Mouse (Mus musculus) midbrain, embryonic 13.5 days (tissue): ENCODE measurements at regions not wholly inside any gene's neighbourhood (a gene's known extent, or its start where the extent isn't known, plus 50 kb on each side); places are given as distances from the start of the nearest gene placed in this dataset.
A peak's percentile ranks its signal among the peaks of the same experiment; 100 is the strongest.

Source experiments
- ATAC-seq: fragments of 200-750 bp; cut with Nextera tagmentation; 2 replicates; pipeline ENCODE4 v1.8.0; 2017; ENCODE audit warnings: mild to moderate bottlenecking, moderate TSS enrichment, moderate library complexity
- H3K27ac ChIP-seq: fragments of 300-500 bp; sonication (generic); 2 replicates; pipeline ENCODE4 v1.5.1; 2015; ENCODE audit warnings: inconsistent platforms, mild to moderate bottlenecking, moderate library complexity
- H3K27me3 ChIP-seq: fragments of 300-500 bp; sonication (generic); 2 replicates; pipeline ENCODE4 v1.6.1; 2015; ENCODE audit warnings: mild to moderate bottlenecking, inconsistent platforms
- H3K36me3 ChIP-seq: fragments of 300-500 bp; sonication (generic); 2 replicates; pipeline ENCODE4 v1.6.1; 2015; ENCODE audit warnings: mild to moderate bottlenecking, inconsistent platforms
- H3K4me1 ChIP-seq: fragments of 300-500 bp; sonication (generic); replicated peaks from 2 replicates; pipeline ENCODE4 v1.6.1; 2015; ENCODE audit warnings: inconsistent platforms
- H3K4me2 ChIP-seq: fragments of 300-500 bp; sonication (generic); replicated peaks from 2 replicates; pipeline ENCODE4 v1.6.1; 2015; ENCODE audit warnings: moderate library complexity, mild to moderate bottlenecking, inconsistent platforms
- H3K4me3 ChIP-seq: fragments of 300-500 bp; sonication (generic); replicated peaks from 2 replicates; pipeline ENCODE4 v1.5.1; 2015; ENCODE audit warnings: mild to moderate bottlenecking, inconsistent platforms
- H3K9ac ChIP-seq: fragments of 300-500 bp; sonication (generic); replicated peaks from 2 replicates; pipeline ENCODE4 v1.6.1; 2015; ENCODE audit warnings: mild to moderate bottlenecking, inconsistent platforms
- H3K9me3 ChIP-seq: fragments of 300-500 bp; sonication (generic); 2 replicates; pipeline ENCODE4 v1.6.1; 2016; ENCODE audit warnings: mild to moderate bottlenecking, inconsistent platforms
- WGBS: fragments of 180-500 bp; shearing (Covaris S2); methylation state at CpG from one replicate; pipeline ENCODE4 v1.1.7; 2015; 5-methylcytosine and 5-hydroxymethylcytosine counted together

DNA sequence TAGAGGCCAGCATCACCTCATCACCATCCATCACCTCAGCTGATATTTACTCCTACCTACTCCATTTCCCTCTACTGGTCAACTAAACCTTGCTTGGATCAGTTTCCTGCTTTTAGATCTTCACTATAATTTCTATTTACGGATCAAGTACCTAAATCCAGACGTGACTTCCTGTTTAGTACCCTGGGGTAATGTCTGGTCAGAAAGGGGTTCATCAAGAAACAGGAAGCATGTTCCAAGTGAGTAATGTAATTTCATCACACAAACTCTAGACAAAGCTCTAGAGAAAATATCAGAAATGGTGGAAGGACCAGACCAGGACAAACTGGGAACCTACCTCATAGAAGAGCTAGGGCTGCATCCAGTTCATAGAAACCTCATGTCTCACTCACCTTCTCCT, 250.2 kb upstream of the Sash1 start:
- peaks cover 17% of the 10 kb centered on the region; the same call in 1 of the 2 replicates for H3K4me1 ChIP-seq
- WGBS = 97% methylated on average over 2 of the region's 2 CpGs
- H3K4me2 ChIP-seq = no peak overlapping the region
- no peaks in the 10 kb centered on the region for H3K27me3 ChIP-seq
- H3K4me3 ChIP-seq = no peak overlapping the region
- no peak for ATAC-seq
- no peaks in the 10 kb centered on the region for H3K36me3 ChIP-seq
- no peak overlapping the region for H3K9ac ChIP-seq
- H3K9me3 ChIP-seq = no peaks in the 10 kb centered on the region
- no peak overlapping the region for H3K27ac ChIP-seq

DNA sequence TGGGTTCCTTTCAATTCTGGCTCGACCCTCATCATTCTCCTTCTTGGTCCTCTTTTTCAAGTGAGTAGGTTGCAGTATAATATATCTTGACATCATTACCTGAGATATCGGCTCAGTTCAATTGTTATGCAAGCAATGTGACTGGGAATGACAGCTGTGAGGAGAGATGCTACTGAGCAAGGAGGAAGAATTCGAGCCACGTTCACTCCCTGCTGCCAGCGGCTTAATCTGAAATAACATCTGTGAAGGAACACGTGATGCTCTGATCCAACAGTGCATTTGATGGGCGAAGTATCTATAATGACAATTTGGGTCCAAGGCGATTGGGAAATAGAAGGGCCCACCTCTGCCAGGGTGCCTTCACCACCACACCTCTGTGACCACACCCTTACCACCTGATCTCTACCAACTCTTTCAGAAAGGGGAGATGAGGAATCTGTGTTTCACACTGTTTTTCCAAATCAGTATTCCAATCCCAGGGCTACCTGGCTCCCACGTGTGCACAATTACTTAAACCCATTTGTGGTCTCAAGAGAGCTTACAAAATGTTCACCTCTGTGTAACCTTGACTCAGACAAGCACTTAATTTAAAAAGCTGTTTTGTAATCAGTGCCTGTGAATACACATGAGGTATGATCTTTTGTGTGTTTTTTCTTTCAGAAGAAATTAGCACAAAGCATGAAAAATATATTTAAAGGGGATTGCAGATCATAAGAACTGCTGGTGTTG, 248.6 kb upstream of the Sash1 start:
- 60% methylated on average over 9 of the region's 9 CpGs for WGBS
- peak; percentile 34; the same call in 1 of the 2 replicates for ATAC-seq

DNA sequence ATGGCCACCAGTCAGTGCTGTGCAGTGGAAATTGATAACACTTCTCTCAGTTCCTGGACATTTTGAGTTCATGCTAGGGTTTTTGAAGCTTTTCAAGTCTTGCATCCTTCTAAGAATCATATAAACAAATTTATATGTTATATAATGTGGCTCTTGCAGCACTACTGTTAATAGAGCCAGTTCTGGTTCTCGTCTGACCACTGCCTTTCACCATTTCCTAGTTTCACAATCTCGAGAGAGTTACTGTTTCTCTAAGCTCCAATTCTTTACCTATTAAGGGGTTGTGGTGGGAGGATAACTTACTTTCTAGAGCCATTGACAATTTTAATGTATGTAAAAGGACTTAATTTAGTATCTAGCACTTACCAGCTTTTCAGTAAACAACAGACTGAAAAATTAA, 244.2 kb upstream of the Sash1 start:
- Histone ChIP-seq H3K9me3 (no peaks in the 10 kb centered on the region), H3K4me1 (peaks cover 17% of the 10 kb centered on the region; the same call in 1 of the 2 replicates), H3K4me2 (no peak overlapping the region), H3K27ac (no peak overlapping the region), H3K4me3 (no peak overlapping the region), H3K27me3 (no peaks in the 10 kb centered on the region), H3K9ac (no peak overlapping the region), H3K36me3 (no peaks in the 10 kb centered on the region)
- 87% methylated on average over 2 of the region's 2 CpGs for WGBS
- no peak for ATAC-seq

More for the DNA sequence above, 248.6 kb upstream of the Sash1 start:
- Histone ChIP-seq H3K4me1 (peaks cover 17% of the 10 kb centered on the region; the same call in 1 of the 2 replicates), H3K27me3 (no peaks in the 10 kb centered on the region), H3K36me3 (no peaks in the 10 kb centered on the region), H3K27ac (peak overlapping the region; percentile 44; the same call in 1 of the 2 replicates), H3K9me3 (no peaks in the 10 kb centered on the region), H3K9ac (no peak overlapping the region), H3K4me2 (no peak overlapping the region), H3K4me3 (no peak overlapping the region)

DNA sequence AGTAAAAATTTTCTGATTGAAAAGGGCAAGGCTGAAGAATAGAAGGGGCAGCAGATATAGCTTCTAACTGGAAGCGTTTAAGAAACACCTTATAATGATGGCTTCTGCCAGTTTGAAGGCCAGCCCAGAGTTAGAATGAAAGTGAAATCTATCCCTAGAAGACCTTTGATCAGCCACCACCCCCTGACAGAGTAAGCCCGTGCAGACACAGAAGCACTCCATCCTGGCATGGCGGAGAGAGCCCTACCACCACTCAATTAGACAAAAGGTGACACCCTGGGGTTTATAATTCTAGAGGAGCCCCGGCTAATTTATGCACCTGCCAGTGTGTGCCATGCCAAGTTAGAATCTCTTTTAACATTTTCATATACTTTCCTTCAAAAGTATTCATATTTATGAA, 233.4 kb upstream of the Sash1 start:
- WGBS = 6% methylated on average over 4 of the region's 4 CpGs
- Histone ChIP-seq H3K4me3 (no peak overlapping the region), H3K4me2 (no peak overlapping the region), H3K4me1 (peaks cover 25% of the 10 kb centered on the region), H3K9ac (no peak overlapping the region), H3K9me3 (no peaks in the 10 kb centered on the region), H3K27me3 (no peaks in the 10 kb centered on the region), H3K36me3 (no peaks in the 10 kb centered on the region), H3K27ac (peak overlapping the region; percentile 40)
- 0 out of 2 replicates have a peak, but pooled peaks have one; percentile 28 for ATAC-seq

DNA sequence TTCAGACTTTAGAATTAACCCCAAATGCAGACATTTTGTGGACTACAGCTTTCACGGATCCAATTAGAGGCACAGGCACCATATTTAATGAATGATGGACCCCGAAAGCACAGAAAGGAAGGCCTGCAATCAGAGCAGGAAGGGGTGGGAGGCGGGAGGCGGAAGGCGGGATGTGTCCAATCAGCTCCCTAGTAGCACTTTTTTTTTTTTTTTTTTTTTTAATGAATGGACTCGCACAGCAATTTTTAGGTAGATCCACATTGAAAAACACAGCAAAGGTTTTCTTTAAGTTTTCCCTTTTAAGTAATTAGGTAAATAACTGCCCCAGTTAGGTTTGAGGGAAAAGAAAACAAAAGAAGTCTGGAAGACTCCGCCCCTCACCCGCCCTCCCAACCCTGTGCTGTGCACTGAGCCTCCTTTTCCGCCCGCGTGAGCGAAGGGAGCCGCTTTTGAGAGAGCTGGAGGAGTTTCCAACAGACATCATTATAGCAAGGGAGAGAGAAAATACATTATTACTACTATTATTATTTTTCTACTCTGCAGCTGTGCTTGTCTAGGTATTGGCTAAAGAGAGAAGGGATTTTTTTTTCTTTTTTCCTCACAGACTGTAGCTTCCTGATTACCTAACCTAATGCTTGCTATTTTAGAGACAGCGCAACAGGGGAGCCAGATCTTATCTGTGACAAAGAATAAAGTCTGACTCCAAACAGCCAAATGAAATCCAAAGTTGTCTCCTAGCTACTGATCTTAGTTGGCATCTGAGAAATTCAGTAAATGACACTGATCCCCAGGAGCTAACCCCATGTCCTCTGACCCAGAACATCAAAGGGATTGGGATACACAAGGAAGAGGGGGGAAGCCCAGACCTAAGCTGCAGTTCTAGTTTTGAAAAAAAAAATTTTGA, 232.0 kb upstream of the Sash1 start:
- no peaks in the 10 kb centered on the region for H3K27me3 ChIP-seq
- peak overlapping the region; percentile 35 for H3K4me3 ChIP-seq
- ATAC-seq = peak; percentile 89
- H3K9ac ChIP-seq = peak overlapping the region; percentile 32
- no peaks in the 10 kb centered on the region for H3K36me3 ChIP-seq
- H3K9me3 ChIP-seq = no peaks in the 10 kb centered on the region
- H3K4me1 ChIP-seq = peaks cover 25% of the 10 kb centered on the region
- peak overlapping the region; percentile 55 for H3K27ac ChIP-seq
- WGBS = under 1% methylated on average over 14 of the region's 14 CpGs
- peak overlapping the region; percentile 45 for H3K4me2 ChIP-seq

DNA sequence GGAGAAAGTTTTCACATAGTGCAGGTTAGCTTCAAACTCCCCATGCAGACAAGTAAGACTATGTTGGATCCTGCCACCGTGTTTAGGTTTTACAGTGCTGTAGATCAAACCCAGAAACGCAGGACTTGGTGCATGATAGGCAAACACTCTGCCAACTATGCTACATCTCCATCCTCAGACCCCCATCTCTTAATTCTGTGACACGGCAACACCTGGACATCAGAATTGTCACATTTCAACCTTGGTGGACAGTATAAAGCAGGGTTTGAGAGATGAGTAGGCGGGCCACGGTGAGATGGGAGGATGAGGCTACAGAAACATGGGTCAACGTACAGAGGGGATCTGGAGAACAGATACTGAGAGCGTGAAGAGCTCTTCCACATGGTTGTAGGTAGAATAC, 231.3 kb upstream of the Sash1 start:
- ATAC-seq = peak; percentile 41
- Histone ChIP-seq H3K9me3 (no peaks in the 10 kb centered on the region), H3K9ac (peak overlapping the region; percentile 32)

DNA sequence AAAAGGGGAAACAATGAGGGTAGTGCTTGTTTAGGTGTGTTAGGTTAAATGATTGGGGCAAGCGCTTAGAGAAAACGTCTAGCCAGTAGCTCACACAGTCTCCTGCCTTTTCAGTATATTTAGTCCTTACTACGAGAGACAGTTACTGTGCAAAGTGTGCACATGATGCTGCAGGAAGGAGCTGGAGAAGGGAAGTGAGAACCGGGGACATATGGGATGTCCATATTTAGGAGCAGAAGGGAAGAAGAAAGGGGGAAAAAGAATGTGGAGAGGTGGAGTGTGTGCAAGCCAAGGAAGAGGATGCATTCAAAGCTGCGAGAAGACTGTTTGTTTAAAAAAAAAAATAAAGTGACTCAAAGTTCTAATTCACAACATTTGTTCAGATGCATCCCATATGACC, 227.8 kb upstream of the Sash1 start:
- ATAC-seq = no peak
- Histone ChIP-seq H3K27me3 (no peaks in the 10 kb centered on the region), H3K36me3 (no peaks in the 10 kb centered on the region), H3K4me3 (no peak overlapping the region), H3K4me1 (peaks cover 14% of the 10 kb centered on the region), H3K4me2 (no peak overlapping the region), H3K9ac (no peak overlapping the region), H3K27ac (no peak overlapping the region), H3K9me3 (no peaks in the 10 kb centered on the region)
- WGBS = 85% methylated on average over 5 of the region's 5 CpGs

More for the DNA sequence above, 231.3 kb upstream of the Sash1 start:
- 75% methylated on average over 7 of the region's 7 CpGs for WGBS
- peak overlapping the region; percentile 35 for H3K4me3 ChIP-seq
- no peaks in the 10 kb centered on the region for H3K36me3 ChIP-seq
- H3K27ac ChIP-seq = peak overlapping the region; percentile 30
- H3K4me2 ChIP-seq = peak overlapping the region; percentile 45
- peaks cover 25% of the 10 kb centered on the region for H3K4me1 ChIP-seq
- H3K27me3 ChIP-seq = no peaks in the 10 kb centered on the region

DNA sequence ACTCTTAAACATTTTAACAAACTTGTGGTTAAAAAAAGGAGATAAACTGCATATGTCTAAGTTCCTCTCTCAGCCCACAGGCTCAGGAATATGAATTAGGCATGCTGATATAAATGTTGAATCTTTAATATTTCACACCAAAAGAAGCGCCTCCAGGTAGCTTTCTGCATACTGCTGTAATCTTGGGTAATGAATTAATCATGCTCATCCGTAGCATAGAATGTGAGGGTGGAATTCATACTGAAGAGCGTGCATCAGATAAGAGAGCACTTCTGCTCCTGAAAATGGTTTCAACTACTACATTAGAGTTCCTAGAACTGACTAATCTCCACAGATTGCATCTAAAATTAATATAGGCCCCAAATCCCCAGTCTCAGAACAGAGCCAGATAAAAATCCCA, 225.2 kb upstream of the Sash1 start:
- Histone ChIP-seq H3K36me3 (no peaks in the 10 kb centered on the region), H3K27me3 (no peaks in the 10 kb centered on the region), H3K4me1 (no peaks in the 10 kb centered on the region), H3K9ac (no peak overlapping the region), H3K27ac (0 out of 2 replicates have a peak overlapping the region, but pooled peaks have one; percentile 5), H3K9me3 (no peaks in the 10 kb centered on the region), H3K4me2 (no peak overlapping the region), H3K4me3 (no peak overlapping the region)
- peak; percentile 45; the same call in 1 of the 2 replicates for ATAC-seq
- 84% methylated on average over 3 of the region's 3 CpGs for WGBS

DNA sequence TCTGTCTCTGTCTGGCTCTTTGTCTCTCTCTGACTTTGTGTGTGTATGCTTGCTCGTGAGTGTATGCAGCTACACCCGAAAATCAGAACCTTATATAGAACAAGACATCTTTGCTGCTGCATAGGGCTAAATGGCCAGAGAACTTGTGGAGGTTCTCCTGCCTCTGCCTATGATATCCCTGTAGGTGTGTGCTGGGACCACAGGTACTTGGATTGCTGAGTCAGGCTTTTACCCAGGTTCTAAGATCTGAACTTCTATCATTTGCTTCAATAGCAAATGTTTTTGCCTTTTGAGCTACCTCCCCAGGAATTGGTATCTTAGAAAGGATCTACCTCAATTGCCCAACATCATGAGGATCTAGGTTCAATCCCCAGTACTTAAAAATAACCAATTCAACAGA, 210.3 kb upstream of the Sash1 start:
- no peak for ATAC-seq
- Histone ChIP-seq H3K4me1 (0 out of 2 replicates have a peak, but pooled peaks cover 9% of the 10 kb centered on the region), H3K27me3 (no peaks in the 10 kb centered on the region), H3K9me3 (no peaks in the 10 kb centered on the region), H3K36me3 (no peaks in the 10 kb centered on the region), H3K4me2 (no peak overlapping the region), H3K4me3 (no peak overlapping the region), H3K9ac (no peak overlapping the region), H3K27ac (no peak overlapping the region)
- WGBS = 91% methylated on average over 2 of the region's 2 CpGs

DNA sequence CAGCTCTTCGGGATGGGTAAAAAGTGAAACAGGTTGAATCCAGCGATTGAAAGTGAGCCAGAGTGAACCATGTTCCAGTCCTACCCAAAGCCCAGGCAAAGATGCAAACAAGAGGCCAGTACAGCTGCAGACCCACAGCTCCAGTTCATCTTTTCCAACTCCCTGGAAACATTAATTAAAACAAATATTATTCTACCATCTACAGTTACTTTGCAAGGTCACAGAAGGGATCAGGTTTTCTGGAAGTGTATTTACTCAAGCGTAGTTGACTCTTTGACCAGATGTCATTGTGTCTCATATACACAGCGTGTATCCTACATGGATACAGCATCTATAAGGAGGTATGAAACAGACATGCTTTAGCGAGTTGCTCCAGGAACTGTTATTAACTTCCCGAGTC, 209.3 kb upstream of the Sash1 start:
- Histone ChIP-seq H3K9ac (no peak overlapping the region), H3K4me2 (no peak overlapping the region), H3K9me3 (no peaks in the 10 kb centered on the region), H3K4me1 (0 out of 2 replicates have a peak, but pooled peaks cover 9% of the 10 kb centered on the region), H3K4me3 (no peak overlapping the region), H3K36me3 (no peaks in the 10 kb centered on the region), H3K27ac (no peak overlapping the region), H3K27me3 (no peaks in the 10 kb centered on the region)
- no peak for ATAC-seq
- 80% methylated on average over 6 of the region's 6 CpGs for WGBS

DNA sequence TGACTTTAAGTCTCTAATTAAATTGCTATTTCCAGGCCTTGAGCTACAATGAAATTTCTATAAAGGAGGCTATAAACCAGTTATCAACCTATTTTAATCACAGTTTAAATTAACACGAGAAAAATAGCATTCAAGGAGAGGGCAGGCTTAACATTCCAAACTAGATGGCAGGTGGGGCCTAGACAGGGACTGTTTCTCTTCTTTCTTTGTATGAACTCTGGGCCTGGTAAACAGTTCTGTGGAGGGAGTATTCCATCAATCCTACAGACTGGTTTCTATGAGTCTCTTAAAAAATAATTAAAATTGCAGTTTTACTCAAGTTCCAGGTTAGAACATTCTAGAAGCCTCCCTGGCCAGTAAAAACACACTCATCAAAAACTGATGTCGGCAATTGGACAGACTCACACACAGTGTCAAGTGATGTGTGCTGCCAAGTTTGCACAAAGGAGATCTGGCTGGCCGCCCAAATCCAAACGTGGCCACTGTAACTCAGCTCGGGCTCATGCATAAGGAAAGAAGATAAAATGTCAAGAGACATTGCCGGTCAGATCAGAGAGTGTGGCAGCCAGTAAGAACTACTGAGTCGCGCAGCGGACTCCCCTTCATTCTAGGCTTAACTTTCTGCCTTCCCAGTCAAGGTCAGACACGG, 206.5 kb upstream of the Sash1 start:
- no peaks in the 10 kb centered on the region for H3K27me3 ChIP-seq
- 0 out of 2 replicates have a peak, but pooled peaks cover 9% of the 10 kb centered on the region for H3K4me1 ChIP-seq
- no peak overlapping the region for H3K9ac ChIP-seq
- H3K36me3 ChIP-seq = no peaks in the 10 kb centered on the region
- peak; percentile 79 for ATAC-seq
- no peak overlapping the region for H3K27ac ChIP-seq
- H3K9me3 ChIP-seq = no peaks in the 10 kb centered on the region
- H3K4me3 ChIP-seq = no peak overlapping the region
- WGBS = 67% methylated on average over 10 of the region's 10 CpGs
- H3K4me2 ChIP-seq = no peak overlapping the region
